Mouse (Mus musculus) liver, embryonic 14 days (tissue): ENCODE measurements around the gene Lrrc4. TPM values are rescaled to one million over a fixed set of nuclear protein-coding genes. Genes with fewer than 3 reads are reported as not detected.

Experiments used
- polyA plus RNA-seq: library from polyadenylated mRNA; depleted of rRNA; stranded (reverse); fragments of >200 nt; gene quantifications from 2 replicates; pipeline ENCODE4 v1.2.3, GENCODE M21; 2012; rRNA removed

The Lrrc4 gene
- 0.05 and 0.07 TPM in 2 replicates for polyA plus RNA-seq

DNA sequence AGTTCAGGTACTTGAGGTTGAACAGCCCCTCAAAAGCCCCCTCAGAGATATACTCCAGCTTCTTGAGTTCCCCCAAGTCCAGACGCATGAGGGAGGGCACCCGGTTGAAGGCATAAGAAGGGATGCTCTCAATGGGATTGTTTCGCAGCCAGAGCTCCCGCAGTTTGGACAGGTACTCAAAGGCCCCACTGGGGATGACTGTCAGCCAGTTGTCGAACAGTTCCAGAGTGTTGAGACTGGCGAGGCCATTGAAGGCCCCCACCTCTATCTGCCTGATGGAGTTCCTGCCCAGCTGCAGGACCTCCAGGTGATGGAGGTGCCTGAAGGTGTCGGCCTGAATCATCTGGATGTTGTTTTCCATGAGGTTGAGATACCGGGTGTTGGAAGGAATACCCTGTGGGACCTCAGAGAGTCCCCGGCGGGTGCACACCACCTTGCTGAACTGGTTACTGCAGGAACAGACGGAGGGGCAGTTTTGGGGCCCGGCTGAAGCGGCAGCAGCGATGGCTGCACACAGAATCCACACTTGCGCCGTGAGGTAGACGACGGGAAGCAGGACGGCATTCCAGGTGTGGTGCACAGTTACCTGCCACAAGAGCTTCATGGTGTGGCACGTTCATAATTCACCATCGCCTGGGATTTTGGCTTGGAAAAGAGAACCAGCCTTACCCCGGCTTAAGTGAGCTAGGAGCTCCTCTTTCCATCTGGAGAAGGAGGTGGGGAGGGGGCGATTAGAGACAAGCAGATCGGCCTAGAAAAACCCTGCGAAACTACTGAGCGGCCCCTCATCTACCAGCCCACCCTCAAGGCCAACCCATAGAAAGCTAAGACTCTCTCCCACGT lies at the start of gene Lrrc4:
Gene Lrrc4 (minus strand): TSS at position 737 of the 843 bp plus-strand sequence.

Other genes with a start within 250 kb of the Lrrc4 start
- gene Lep, start 228.5 kb upstream of the Lrrc4 start, polyA plus RNA-seq: not detected in 2 replicates